Mouse (Mus musculus) gastrocnemius, postnatal 4 days (tissue): Measurements from ENCODE around the gene Itga3. TPM values are rescaled to one million over a fixed set of nuclear protein-coding genes. Genes with fewer than 3 reads are reported as not detected.

Experiments
- DNase-seq, 2 experiments: peaks; one replicate each; pipeline ENCODE4 v3.0.0; 2021 to 2022; ENCODE audit warnings: low spot score in 2 of 2, mixed read lengths in 2 of 2
- long read RNA-seq, 2 experiments: library from polyadenylated mRNA; stranded (forward); transcript quantifications; one replicate each; pipeline ENCODE4 v2.0.0; 2021
- total RNA-seq, 2 experiments: library from RNA; stranded (reverse); gene quantifications; 2 replicates each; pipeline ENCODE4 v1.2.3; 2021

Itga3 gene
- total RNA-seq, result 1 to 10 TPM; 4.8 to 5.5 TPM
- long read RNA-seq, experiment 1, partial matches to known transcripts, result 1 of 1 reads
- long read RNA-seq, experiment 1, other reads (novel, unspliced or antisense), result 0 of 1 reads
- long read RNA-seq, experiment 2, full-length matches to known transcripts, result 4 of 6 reads
- long read RNA-seq, experiment 2, partial matches to known transcripts, result 1 of 6 reads
- long read RNA-seq, experiment 2, other reads (novel, unspliced or antisense), result 1 of 6 reads

DNA sequence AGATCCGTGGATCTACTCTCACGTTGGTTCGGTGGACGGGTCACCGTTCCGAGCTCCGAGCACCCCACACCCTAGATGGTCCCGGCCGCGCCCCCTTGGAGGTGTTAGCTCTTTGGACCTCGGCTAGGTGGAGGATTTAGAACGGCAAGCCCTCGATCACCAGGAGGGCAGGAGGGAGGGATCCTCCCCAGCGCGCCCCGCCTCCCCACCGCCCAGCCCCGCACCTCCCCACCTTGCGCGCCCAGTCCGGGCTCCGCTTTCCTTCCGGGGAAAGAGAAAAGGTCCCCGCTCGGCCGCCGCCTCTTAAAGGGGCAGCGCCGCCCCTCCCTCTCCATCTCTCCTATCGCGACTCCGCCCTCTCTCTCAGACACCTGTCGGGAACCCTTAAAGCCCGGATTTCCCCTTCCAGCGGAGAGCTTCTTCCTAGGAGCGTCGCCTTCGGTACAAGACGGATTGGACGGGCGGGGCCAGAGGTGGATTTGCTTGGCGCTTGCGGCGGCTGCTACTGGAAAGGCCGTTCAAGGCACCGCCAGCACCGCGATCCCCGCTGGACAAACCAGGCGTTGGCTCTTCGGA is at the start of gene Itga3:
Gene Itga3 (minus strand): TSS at position 266 of the 576 bp plus-strand sequence.
- DNase-seq, result peak in 1 of 2 experiments; percentile 47

DNA sequence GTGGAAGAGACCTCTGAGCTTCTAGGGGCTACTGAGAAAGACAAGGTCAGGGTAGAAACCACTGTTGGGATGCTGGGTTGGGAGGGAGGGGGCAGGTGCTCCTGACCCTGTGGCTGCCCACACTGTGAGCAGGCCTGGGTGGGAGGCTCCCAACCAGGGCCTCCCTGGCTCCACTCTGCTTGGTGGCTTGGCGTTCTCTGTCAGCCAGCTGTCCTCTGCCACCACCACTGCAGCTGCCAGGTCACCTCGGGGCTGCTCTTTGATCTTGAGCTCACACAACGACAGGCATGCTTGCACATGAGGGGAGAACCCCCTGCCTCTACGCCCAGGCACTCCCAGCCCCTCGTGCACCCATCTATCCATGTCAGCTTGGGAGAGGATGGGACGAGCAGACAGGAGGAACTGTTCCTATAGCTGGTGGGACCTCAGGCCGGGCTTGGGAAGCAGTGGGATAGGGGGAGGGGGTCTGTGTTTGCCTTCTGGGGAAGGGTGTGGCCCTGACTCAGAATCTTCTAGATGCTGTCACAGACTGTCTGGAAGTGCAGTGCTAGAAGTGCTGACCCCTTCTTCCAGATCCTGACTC is 48.9 kb upstream of the Itga3 start:
- no peak for DNase-seq

DNA sequence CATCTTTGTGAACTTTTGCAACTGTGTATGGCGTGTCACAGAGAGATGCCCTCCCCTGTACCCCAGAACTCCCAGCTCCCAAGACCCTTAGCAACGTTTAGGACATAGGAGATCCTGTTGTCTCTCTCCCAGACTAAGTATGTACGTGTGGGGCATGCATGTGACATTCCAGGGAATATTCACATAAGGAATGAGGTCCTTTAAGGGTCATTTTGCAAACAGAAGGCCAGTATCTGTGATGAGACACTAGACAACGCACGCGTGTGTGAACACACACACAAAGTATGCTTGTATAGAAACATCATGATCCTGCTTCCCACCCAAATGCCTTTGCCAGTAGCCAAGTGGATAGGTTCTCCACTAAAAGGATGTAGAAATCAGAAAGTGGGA is 45.5 kb upstream of the Itga3 start:
- DNase-seq, result no peak

DNA sequence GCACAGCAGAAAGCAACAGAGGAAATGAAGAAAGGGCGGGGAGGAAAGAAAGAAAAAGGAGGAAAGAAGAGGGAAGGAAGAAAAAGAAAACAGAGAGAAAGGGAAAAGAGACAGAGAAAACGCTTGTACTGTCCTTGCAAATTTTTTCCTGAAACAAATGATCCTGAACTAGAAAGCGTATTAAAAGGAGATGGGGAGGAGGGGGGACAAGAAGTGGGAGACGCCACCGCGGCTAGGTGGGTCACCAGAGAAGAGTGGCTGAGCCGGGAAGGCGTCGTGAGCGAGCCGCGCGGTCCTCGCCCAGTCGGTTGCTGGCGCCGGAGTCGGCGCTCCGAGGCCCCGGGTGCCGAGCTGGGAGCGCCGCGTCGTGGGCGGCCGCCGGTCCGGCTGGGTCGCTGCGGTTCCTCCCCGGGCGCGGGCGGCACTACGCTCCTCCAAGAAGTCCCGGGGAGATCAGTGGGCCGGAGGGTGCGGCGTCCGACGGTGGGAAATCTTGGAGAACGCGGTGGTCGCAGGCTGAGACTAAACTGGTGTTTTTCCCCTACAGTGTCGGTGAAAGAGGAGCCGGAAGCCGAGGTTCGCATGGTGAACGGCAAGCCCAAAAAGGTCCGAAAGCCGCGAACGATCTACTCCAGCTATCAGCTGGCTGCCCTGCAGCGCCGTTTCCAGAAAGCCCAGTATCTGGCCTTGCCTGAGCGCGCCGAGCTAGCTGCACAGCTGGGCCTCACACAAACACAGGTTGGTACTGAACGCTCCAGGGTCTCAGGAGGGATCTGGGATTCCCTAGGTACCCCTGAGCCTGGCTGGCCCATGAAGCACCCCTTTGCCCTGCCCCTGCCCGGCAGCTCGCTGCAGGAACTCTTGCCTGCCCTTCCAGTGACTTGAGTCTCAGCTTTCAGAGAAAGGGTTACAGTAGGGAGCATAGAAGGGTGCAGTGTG is 44.8 kb upstream of the Itga3 start:
- no peak for DNase-seq

DNA sequence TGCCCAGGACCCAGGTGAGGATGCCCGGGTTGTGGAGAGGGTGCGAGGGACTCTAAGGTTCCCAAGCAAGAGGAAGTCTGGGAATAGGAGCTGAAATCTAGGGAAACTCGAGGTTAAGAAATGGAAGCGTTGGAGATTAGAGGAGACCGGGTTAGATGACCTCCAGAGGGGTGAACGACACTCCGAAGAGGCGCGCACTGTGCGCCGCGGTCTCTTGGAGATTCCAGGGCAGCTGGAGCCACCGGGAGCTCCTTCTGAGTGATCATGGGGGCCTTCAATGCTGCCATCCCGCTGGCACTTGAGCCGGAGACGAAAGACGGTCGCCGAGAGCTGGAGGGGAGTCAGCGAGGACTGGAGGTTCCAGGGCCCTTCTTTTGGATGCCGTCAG is 44.0 kb upstream of the Itga3 start:
- DNase-seq, result no peak

DNA sequence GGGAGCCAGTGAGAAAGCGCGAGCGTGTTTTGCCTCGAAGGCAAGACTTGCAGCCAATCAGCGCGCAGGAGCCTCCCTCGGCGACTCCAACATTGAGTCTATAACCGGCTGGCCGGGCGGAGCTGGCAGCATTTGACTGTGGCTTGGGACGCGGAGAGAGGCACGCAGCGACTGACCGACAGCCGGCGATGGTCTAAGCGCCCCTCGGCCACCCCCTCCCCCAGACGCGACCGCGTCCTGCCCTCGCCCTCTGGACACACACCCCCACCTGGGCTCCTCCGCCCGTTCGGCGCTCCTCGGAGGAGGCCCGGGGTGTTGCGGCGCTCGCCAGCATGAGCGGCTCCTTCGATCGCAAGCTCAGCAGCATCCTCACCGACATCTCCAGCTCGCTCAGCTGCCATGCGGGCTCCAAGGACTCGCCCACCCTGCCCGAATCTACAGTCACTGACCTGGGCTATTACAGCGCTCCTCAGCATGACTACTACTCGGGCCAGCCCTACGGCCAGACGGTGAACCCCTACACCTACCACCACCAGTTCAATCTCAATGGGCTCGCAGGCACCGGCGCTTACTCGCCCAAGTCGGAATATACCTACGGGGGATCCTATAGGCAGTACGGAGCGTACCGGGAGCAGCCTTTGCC is 43.5 kb upstream of the Itga3 start, which contains the start of gene Dlx3:
Gene Dlx3 (plus strand): TSS at position 130 of the 643 bp plus-strand sequence.
- no peak for DNase-seq

DNA sequence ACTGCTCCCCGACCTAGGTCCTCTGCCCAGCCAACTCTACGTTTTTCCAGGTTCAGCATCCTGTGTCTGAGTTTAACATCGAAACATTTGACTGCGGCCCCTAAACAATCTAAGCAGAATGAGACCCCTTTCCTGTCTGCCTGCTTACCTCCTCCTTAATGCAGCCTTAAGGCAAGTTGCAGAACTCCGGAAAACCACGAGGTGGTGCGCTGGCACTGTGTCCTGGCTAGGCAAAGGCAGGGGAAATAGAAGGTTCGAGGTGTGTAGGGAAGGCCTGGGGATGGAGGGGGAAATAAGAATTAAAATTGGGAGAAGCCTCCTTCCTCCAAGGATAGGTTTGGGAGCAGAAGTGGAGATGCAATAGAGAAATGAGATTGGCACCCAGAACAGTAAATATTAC is 41.9 kb upstream of the Itga3 start:
- peak; percentile 67 to 73 for DNase-seq

DNA sequence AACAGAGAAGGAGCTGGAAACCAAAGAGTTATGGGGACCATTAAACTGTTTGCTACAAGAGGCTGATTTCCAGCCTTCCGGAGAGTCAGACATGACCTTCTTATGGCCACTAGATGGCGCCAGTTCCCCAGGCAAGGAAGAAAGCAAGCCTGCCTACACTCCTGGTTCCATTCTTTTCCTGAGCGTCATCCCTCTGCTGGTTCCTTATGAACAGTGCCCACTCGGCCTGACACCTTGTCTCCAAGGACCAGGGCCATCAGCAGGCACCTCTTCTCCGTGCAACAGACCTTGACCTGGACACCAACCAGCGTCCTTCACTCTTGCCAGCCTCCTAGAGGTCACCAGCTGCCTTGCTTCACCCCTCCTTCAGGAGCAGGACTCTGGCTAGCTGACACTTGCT is 40.4 kb upstream of the Itga3 start:
- DNase-seq, result peak in 1 of 2 experiments; percentile 64

DNA sequence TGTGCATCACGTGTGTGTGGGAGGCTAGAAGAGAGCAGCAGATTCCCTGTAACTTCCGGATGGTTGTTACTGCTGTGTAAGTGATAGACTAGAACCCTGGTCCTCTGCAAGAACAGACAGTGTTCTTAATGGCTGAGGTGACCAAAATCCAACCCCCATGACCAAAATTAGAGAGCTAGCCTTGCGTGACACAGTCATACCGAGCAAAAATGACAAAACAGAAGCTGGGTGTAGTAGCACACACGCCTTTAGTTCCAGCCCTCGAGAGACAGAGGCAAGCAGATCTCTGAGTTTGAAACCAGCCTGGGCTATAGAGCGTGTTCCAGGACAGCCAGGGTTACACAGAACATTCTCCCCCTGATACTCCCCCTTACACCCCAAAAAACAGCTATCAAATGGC is 33.5 kb upstream of the Itga3 start:
- DNase-seq, result no peak

DNA sequence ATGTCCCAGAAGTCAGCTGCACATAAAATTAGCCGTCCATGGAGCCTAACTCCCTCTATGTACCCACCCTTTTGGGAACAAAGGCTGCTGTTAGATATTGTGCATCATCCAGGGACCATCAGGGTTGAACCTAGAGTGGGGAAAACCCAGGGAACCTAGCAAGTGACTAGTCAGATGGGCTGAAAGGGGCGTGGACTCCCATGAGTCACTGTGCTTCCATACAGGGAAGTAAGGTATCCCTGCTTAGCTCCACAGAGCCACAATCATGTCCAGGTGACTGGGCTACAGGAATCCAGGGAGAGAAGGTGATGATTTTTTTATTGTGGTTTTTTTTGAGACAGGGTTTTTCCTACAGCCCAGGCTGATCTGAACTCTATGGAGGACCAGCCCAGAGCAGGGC is 32.4 kb upstream of the Itga3 start:
- no peak for DNase-seq

DNA sequence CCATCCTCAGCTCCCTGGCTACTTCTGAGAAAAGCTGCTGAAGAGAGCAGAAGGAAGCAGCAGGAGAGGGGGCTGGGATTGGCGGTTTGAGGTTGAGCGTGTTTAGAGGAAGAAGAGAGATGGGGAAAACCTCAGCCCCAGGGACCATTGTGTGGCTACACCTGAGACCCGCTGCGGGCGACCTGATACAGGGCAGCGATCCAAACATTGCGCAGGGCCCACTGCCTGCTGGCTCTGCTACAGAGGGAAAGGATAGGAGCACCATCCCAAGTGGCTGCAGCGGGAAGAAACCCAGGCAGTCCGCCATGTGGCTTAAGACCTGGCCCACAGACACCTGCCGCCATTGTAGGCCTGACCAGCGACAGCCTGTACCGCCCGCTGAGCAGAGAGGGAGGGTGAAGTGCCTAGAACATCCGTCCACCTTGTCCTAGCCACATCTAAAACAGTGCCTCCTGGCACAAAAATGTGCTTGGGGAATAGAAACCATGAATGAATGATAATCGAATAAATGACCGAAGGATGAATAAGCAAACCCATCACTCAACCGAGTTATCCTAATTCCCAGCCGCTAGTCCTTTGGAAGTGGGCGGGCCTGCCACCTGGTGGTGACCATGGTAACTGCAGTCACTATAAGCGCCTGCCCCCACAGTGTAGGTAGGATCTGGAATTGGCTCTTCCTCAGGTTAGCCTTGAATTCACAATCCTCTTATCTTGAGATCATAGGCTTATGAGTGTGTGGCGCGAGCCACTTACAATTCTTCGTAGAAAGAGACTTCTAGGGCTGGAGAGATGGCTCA is 30.0 kb upstream of the Itga3 start:
- peak; percentile 58 to 73 for DNase-seq

DNA sequence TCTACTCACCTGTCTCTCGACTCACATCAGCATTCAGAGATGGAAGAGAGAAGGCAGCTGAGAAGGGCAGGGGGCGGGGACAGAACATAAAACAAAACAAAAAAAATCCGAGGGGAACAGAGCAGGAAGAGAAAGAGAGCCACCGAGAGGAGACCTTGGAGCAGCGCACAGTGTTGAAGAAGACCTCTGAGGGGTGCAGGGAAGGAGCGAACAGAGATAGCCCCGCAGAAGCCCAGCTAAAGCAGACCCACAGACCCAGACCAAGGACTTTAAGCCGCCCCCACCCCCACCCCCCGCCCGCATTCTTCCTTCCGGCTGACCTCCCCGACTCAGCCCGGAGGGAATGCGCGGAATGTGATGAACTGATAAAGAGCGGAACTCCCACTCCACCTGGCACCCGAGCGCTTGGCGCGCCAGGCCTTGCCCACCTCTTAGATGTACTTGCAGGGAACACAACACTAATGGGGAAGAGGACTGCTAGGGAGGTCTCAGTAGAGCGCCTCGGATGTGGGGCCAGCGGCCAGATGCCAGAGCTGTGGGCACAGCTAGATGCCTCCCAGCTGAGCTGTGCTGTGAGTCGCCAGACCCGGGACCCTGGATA is 28.8 kb upstream of the Itga3 start:
- DNase-seq, result no peak

DNA sequence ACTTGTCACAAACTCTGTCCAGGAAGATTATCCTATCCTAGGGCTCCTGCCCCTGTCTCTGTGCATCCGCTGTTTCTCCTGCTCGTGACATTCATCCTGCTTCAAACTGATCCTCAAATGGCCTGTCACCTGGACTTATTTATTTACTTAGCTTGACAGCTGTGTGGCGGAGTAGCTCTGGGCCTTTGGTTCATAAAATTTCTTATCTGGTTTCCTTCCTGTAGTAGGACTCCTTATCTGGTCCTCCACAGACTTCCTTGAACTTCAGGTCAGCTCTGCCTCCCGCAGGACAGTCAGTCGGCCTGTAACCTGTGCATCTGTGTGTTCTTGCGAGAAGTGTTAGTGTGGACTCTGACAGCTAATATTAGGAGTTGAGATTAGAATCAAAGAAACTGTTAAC is 27.7 kb upstream of the Itga3 start:
- DNase-seq, result no peak

DNA sequence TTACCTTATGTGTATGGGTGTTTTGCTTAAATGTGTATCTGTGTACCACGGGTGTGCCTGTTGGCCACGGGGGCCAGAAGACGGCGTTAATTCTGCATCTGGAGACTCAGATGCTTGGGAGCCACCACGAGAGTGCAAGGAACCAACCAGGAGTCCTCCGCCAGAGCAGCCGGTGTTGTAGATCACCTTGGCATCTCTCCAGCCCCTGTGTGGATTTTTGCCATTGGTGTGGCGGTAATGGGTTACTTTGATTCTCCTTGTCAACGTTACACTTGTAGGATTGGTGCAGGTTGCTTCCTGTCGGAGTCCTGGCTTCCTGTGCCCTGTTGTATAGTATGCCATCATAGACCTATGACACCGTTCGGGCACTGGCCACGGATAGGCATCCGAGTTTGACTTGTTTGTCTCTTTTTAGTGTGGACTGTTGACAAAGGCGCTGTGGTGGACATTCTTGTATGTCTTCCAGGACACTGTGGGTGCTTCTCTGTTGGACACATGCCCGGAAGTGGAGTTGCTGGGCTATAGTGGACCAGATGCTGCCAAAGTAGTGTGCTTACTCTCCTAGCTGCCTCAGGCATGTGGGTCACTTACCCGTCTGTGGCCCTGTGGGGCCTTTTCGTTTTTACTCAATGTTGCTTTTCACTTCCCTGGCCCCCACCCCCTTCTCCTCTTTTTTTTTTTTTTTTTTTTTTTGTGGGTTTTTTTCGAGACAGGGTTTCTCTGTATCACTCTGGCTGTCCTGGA is 25.7 kb upstream of the Itga3 start:
- DNase-seq, result no peak

DNA sequence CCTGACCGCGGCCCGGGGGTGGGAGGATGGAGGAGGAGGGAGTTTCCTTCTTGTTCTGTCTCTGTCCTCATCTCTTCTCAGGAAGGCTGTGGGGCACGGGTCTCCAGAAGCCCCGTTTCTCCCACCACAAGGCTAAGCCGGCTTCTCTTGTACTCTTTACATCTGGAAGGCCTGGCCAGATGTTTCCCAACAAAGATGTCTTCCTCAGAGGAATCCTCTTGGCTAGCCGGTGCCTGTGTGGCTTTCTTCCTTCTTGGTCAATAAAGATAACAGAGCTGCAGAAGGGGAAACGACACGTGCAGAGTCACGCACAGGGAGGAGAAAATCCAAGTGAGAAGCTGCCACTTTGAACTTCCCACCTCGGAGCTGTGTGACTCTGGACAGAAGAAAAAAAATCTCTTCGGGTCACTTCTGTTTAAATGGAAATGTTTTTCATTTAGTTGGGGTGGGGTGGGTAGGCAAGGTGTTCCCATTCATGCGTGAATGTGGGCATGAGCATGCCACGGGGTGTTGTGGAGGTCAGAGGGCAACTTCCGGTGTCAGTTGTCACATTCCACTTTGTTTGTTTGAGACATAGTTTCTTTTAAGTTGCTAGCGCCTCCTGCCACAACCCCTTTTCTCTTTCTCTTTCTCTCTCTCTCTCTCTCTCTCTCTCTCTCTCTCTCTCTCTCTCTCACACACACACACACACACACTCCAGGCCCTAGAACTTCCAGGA is 24.6 kb upstream of the Itga3 start:
- no peak for DNase-seq

DNA sequence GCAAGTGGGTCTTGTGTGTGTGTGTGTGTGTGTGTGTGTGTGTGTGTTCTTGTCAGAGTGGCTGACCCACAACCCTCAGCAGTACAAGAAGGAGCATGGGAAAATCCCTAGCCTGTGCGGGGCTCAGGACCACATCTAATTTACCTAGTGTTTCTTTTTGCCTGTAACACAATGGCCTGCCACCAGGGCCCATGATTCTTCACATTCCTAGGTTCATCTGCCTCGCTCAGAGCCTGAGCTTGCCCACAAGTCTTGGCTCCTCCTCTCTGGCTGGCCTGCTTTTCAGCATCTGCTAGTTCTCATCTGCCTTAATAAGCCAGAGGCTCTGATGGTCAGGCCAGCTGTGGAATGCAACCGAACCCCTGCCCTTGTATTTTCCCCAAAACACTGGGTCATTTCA is 23.8 kb upstream of the Itga3 start:
- peak in 1 of 2 experiments; percentile 51 for DNase-seq

DNA sequence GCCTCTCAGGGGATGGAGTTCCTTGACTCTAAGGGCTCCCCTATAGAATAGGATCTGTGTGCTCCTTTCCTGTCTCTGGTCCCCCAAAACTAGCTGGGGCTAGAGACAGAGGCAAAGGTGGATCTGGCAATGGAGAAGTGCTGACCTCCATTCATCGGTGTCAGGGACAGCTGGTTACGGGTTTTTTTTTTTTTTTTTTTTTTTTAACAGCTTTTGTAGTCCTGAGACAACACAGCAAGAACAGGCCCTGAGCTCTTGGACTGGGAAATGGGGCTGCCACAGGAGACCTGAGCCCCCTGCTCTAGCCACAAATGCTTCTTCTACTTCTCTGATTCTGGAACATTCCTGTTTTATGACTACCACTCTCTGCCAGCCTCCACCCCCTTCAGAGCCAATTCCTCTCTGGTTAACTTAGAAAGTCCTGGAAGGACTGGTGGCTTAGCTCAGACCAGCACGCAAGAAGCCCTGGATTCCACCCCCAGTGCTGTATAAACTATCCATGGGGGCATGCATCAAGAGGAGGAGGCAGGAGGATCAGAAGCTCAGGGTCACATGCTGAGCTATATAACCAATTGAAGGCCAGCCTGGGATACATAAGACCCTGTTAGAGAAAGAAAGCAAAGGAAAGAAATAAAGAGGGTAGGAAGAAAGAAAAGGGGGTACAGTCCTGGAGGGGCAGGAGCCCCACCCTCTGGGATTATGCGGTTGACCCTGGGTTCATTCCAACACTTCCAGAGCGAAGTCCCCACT is 21.9 kb upstream of the Itga3 start:
- no peak for DNase-seq

DNA sequence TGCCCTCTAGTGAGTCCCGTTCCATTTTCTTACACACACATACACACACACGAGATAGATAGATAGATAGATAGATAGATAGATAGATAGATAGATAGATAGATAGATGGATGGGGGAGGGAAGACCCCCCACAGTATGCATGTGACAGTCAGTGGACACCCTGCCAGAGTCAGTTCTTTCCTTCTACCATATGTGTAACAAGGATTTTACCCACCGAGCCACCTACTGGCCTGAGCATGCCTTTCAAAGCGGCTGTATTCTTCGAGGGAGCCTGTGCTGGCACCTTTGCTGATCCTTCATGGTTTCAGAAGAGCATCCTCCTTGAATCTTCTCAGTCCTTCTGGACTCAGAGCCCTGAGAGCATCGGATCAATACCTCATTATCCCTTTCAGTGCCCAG is 21.3 kb upstream of the Itga3 start:
- DNase-seq, result no peak
